Mouse (Mus musculus) liver, embryonic 11.5 days (tissue): Measurements from ENCODE around the gene Igdcc4. TPM values are rescaled to one million over a fixed set of nuclear protein-coding genes. Genes with fewer than 3 reads are reported as not detected.

Experiments
- ATAC-seq: fragments of 200-750 bp; cut with Nextera tagmentation; replicated peaks from 2 replicates; pipeline ENCODE4 v1.8.0; 2017; ENCODE audit warnings: moderate number of reproducible peaks, mild to moderate bottlenecking, moderate TSS enrichment, moderate library complexity; ENCODE audit not compliant: low FRiP score
- DNase-seq: peaks from one replicate; pipeline ENCODE4 v3.0.0-alpha.2; 2017; ENCODE audit warnings: low spot score
- H3K27ac ChIP-seq: fragments of 300-500 bp; sonication (generic); 2 replicates; pipeline ENCODE4 v1.5.1; 2014; ENCODE audit warnings: mild to moderate bottlenecking, low read depth, low read length, control low read depth
- H3K27me3 ChIP-seq: fragments of 300-500 bp; sonication (generic); replicated peaks from 2 replicates; pipeline ENCODE4 v1.6.1; 2014; ENCODE audit warnings: low read length, mixed read lengths; ENCODE audit not compliant: control insufficient read depth, insufficient read depth
- H3K36me3 ChIP-seq: fragments of 300-500 bp; sonication (generic); 2 replicates; pipeline ENCODE4 v1.6.1; 2014; ENCODE audit warnings: mild to moderate bottlenecking, low read length, moderate library complexity, mixed read lengths; ENCODE audit not compliant: control insufficient read depth, insufficient read depth
- H3K4me1 ChIP-seq: fragments of 300-500 bp; sonication (generic); replicated peaks from 2 replicates; pipeline ENCODE4 v1.6.1; 2014; ENCODE audit warnings: low read length, mixed read lengths; ENCODE audit not compliant: control insufficient read depth, insufficient read depth
- H3K4me2 ChIP-seq: fragments of 300-500 bp; sonication (generic); 2 replicates; pipeline ENCODE4 v1.6.1; 2014; ENCODE audit warnings: mild to moderate bottlenecking, control low read depth, moderate library complexity
- H3K4me3 ChIP-seq: fragments of 300-500 bp; sonication (generic); 2 replicates; pipeline ENCODE4 v1.5.1; 2014; ENCODE audit warnings: low read depth, low read length, control low read depth
- H3K9ac ChIP-seq: fragments of 300-500 bp; sonication (generic); 2 replicates; pipeline ENCODE4 v1.6.1; 2014; ENCODE audit warnings: low read depth, low read length, control low read depth
- H3K9me3 ChIP-seq: fragments of 300-500 bp; sonication (generic); 2 replicates; pipeline ENCODE4 v1.6.1; 2016; ENCODE audit warnings: low read length, inconsistent platforms, mixed read lengths; ENCODE audit not compliant: control insufficient read depth
- WGBS: fragments of 180-500 bp; shearing (Covaris S2); extraction: QIAGEN DNeasy Blood & Tissue Kit; methylation state at CpG from one replicate; pipeline ENCODE4 v1.1.7; 2014; 5-methylcytosine and 5-hydroxymethylcytosine counted together
- polyA plus RNA-seq: library from polyadenylated mRNA; unstranded; fragments of >200 nt; fragmentation: Nextera tagmentation; extraction: Ambion mirVana; gene quantifications from 2 replicates; pipeline ENCODE4 v1.2.1, GENCODE M21; 2014

Igdcc4 gene
- polyA plus RNA-seq, 1 experiment from 2014 or later: 15.0 TPM

DNA sequence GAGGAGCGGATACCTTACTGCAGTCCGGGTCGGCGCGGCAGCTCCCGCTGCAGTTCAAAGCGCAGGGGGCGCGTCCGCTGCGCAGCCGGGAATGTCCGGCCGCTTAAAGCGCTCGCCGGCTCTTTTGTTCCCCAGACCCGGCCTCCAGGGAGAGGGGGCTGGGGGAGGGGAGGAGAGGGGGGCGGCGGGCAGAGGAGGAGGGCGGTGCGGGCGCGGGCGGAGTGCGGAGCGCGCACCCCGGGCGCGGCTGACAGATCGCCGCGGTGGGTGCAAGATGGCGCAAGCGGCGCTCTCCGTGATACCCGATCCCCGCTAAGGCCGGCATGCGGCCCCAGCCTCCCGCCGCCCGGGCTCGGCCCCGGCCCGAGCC lies 39.6 kb downstream of the Igdcc4 start, which contains the start of gene Igdcc3:
Gene Igdcc3, plus strand, starts transcription at position 254 of the 370 bp plus-strand sequence.
- Histone ChIP-seq H3K4me2 (peak within 1 kb of the TSS; percentile 95), H3K4me1 (no peaks in the 10 kb centered on the region; the same call in 1 of the 2 replicates), H3K27me3 (peaks cover 61% of the 10 kb centered on the region), H3K4me3 (peak within 1 kb of the TSS; percentile 69), H3K9me3 (no peaks in the 10 kb centered on the region), H3K27ac (peak within 1 kb of the TSS; percentile 49), H3K9ac (peak within 1 kb of the TSS; percentile 54), H3K36me3 (no peaks in the 10 kb centered on the region; the same call in 1 of the 2 replicates)
- ATAC-seq (peak; percentile 43; the same call in 1 of the 2 replicates), DNase-seq (peak; percentile 69)
- under 1% methylated on average over 42 of the region's 48 CpGs for WGBS

DNA sequence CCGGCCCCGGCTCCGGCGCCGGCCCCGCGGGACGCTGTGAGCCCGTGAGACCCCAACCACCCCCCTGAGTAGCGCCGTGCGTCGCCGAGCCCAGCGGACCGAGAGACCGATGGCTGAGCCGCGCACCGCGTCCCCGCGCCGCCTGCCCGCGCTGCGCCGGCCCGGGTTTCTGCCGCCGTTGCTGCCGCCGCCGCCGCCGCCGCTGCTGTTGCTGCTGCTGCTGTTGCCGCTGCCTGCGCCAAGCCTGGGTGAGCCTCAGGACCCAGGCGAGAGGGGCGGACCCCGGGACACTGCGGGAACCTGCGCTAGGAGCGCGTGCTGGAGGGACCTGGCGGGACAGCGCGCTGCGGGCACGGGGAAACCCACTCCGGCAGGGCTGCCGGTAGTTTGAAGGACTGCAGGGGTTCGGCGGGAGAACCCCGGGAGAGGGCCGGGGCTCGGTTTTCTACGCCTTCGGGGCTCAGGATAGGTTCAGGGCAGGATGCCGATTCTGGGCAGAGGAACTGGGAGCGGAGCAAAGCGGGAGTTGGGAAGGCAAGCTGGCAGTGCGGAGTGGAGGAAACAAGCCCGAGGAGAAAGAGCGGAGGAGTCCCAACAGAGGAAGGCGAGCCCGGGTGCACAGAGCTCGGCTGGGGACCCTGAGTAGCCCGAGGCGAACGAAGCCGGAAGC lies 40.2 kb downstream of the Igdcc4 start:
- ATAC-seq (no peak; the same call in 1 of the 2 replicates), DNase-seq (peak; percentile 74)
- Histone ChIP-seq H3K4me3 (peak overlapping the region; percentile 69), H3K27me3 (peaks cover 61% of the 10 kb centered on the region), H3K4me1 (no peaks in the 10 kb centered on the region; the same call in 1 of the 2 replicates), H3K27ac (peak overlapping the region; percentile 49), H3K9ac (peak overlapping the region; percentile 54), H3K36me3 (no peaks in the 10 kb centered on the region; the same call in 1 of the 2 replicates), H3K4me2 (peak overlapping the region; percentile 95), H3K9me3 (no peaks in the 10 kb centered on the region)
- WGBS: 1% methylated on average over 63 of the region's 73 CpGs

DNA sequence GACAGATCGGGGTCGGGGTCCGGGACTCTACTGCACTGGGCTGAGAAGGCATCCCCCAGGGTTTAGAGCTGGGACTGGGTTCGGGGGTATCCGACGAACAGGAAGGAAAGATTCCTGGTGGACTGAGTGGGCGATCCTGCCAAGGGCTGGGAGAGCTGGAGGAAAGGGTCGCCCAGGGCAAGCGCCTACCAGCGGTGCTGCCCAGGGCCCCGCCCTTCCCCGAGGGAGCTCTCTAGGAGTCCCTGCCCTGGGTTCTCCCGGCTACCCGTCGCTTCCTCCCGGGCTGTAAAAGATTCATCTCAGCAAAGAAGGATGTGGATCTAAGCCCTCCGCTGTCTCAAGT lies 40.7 kb downstream of the Igdcc4 start:
- 0% methylated on average over 17 of the region's 17 CpGs for WGBS
- 0 out of 2 replicates have a peak overlapping the region, but pooled peaks have one; percentile 49 for H3K27ac ChIP-seq
- H3K36me3 ChIP-seq: no peaks in the 10 kb centered on the region; the same call in 1 of the 2 replicates
- H3K9ac ChIP-seq: peak overlapping the region; percentile 54; the same call in 1 of the 2 replicates
- H3K4me1 ChIP-seq: no peaks in the 10 kb centered on the region; the same call in 1 of the 2 replicates
- H3K4me2 ChIP-seq: peak overlapping the region; percentile 95
- no peaks in the 10 kb centered on the region for H3K9me3 ChIP-seq
- peak; percentile 68 for DNase-seq
- no peak for ATAC-seq
- peaks cover 61% of the 10 kb centered on the region for H3K27me3 ChIP-seq
- H3K4me3 ChIP-seq: peak overlapping the region; percentile 69

DNA sequence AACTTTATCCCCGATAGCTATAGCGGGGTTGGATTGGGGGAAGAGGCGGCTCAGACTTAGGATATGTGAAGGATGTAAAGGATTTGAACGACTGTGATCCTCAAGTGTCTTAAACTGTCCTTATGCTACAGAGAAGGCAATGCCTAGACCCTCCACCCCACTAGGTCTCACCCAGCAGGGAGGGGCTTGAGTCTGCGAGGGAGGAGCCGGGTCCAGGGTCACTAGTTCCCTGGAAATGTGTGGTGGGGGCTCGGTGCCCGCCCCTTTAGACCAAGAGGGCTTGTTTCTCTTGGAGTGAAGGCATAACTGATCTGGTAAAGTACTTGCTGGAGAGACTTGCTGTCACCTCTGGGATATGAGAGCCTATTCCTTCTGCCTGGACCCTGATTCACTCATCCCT lies 41.1 kb downstream of the Igdcc4 start:
- H3K4me1 ChIP-seq: no peaks in the 10 kb centered on the region; the same call in 1 of the 2 replicates
- H3K4me3 ChIP-seq: peak overlapping the region; percentile 69
- WGBS: 3% methylated on average over 8 of the region's 8 CpGs
- no peaks in the 10 kb centered on the region for H3K9me3 ChIP-seq
- no peak overlapping the region for H3K27ac ChIP-seq
- peaks cover 61% of the 10 kb centered on the region for H3K27me3 ChIP-seq
- H3K9ac ChIP-seq: no peak overlapping the region
- ATAC-seq (no peak), DNase-seq (no peak)
- no peaks in the 10 kb centered on the region; the same call in 1 of the 2 replicates for H3K36me3 ChIP-seq
- H3K4me2 ChIP-seq: peak overlapping the region; percentile 95

DNA sequence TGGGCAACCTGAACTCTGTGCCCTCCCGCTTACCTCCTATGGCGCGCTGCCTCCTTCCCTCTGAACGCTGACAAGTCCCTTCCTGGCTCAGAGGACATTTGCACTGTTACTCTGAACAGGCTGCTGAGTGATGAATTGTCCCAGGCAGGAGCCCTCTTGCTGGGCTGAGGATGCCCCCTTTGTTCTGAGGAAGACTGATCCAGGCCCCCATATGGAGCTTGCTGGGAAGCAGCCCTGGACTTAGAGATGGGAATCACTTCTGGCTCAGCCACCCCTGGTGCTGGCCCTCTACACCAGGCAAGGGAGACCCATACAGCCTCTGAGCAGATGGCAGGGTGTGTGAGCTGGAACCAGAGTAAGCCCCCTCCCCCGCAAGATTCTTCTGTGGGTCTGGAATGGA lies 44.7 kb downstream of the Igdcc4 start:
- no peak overlapping the region for H3K9ac ChIP-seq
- DNase-seq: no peak
- H3K27me3 ChIP-seq: peaks cover 37% of the 10 kb centered on the region
- no peaks in the 10 kb centered on the region; the same call in 1 of the 2 replicates for H3K36me3 ChIP-seq
- H3K9me3 ChIP-seq: no peaks in the 10 kb centered on the region
- H3K4me1 ChIP-seq: no peaks in the 10 kb centered on the region; the same call in 1 of the 2 replicates
- ATAC-seq: no peak
- H3K27ac ChIP-seq: no peak overlapping the region
- H3K4me2 ChIP-seq: no peak overlapping the region
- 74% methylated on average over 5 of the region's 5 CpGs for WGBS
- no peak overlapping the region for H3K4me3 ChIP-seq

DNA sequence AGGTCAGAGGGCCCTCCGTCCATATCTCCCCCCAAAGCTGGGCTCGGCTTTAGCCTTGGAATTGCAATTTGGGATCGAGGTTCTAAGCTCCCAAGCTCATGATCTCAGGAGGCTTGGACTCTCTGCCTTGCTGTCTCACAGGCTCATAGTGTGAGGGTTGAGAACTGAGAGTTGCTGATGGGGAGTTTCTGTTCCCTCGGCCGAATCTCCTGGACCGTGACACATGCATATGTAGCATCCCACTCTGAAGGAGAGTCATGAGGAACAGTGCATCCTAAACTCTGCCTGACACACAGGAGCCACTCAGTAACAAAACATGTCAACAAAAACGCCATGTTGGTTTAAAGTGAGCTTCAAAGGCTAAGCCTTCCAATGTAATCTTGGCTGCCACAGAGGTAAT lies 47.2 kb downstream of the Igdcc4 start:
- no peak overlapping the region for H3K4me2 ChIP-seq
- no peak overlapping the region for H3K27ac ChIP-seq
- no peak for DNase-seq
- peaks cover 15% of the 10 kb centered on the region for H3K27me3 ChIP-seq
- no peak overlapping the region for H3K9ac ChIP-seq
- 66% methylated on average over 7 of the region's 7 CpGs for WGBS
- no peaks in the 10 kb centered on the region for H3K9me3 ChIP-seq
- ATAC-seq: no peak
- no peak overlapping the region for H3K4me3 ChIP-seq
- H3K4me1 ChIP-seq: no peaks in the 10 kb centered on the region; the same call in 1 of the 2 replicates
- H3K36me3 ChIP-seq: no peaks in the 10 kb centered on the region; the same call in 1 of the 2 replicates

DNA sequence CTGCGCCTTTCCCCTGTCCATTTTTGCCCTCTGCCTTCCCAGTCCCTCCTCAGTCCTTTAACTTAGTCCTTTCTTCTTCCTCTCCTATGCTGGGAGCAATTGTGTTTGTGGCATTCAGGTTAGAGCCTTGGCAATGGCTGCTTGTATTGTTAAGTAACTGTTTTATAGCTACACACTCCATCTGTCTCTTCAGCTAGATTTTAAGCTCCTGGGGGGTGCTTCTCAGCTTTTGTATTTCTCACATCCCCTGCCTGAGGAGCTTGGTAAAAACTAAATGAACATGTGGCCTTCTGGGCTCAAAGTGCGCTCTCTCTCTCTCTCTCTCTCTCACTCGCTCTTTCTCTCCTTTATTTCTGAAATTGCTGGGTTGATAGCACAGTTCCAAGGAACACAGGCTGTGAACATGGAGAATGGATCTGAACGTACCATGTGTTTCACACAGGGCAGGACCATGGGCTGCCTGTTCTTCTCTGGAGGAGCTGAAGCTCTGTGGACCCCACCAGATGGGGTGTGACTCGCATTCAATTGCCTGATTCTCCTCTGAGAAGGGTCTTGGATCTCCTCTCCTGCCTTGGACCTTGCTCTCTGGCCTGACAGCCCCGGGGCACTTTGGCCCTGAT lies 51.5 kb downstream of the Igdcc4 start:
- H3K36me3 ChIP-seq: no peaks in the 10 kb centered on the region
- DNase-seq: no peak
- H3K9me3 ChIP-seq: no peaks in the 10 kb centered on the region
- no peak overlapping the region for H3K4me3 ChIP-seq
- H3K9ac ChIP-seq: no peak overlapping the region
- peaks cover 16% of the 10 kb centered on the region for H3K4me1 ChIP-seq
- no peak overlapping the region for H3K4me2 ChIP-seq
- no peak overlapping the region for H3K27ac ChIP-seq
- 59% methylated on average over 6 of the region's 6 CpGs for WGBS
- ATAC-seq: no peak
- H3K27me3 ChIP-seq: peaks cover 14% of the 10 kb centered on the region

DNA sequence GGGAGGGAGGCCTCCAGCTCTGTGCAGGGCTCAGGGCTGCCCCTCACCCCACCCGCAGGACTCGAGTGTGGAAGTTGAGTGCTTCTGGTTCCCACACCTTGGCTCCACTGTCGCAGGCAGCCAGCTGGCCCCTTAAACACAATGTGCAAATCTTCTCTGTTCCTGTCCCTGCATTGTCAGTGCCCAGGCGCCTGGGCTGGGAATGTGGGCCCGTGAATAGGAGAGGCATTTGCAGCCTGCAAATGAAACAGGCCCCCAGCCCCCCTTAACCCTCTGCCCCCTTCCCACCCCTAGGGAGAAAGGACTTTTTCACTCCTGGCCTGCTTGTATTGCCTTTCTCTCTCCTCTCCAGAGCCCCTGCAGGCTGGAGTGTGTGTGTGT lies 52.0 kb downstream of the Igdcc4 start:
- no peak overlapping the region for H3K9ac ChIP-seq
- no peak overlapping the region for H3K4me3 ChIP-seq
- H3K4me1 ChIP-seq: peaks cover 16% of the 10 kb centered on the region
- 37% methylated on average over 5 of the region's 5 CpGs for WGBS
- ATAC-seq: no peak
- H3K27me3 ChIP-seq: peaks cover 18% of the 10 kb centered on the region
- H3K36me3 ChIP-seq: no peaks in the 10 kb centered on the region
- H3K9me3 ChIP-seq: no peaks in the 10 kb centered on the region
- H3K4me2 ChIP-seq: no peak overlapping the region
- H3K27ac ChIP-seq: no peak overlapping the region
- DNase-seq: no peak
